Mouse (Mus musculus) layer of hippocampus, postnatal 14 days (tissue): ENCODE data around the gene Eaf1. TPM values are rescaled to one million over a fixed set of nuclear protein-coding genes. Genes with fewer than 3 reads are reported as not detected.
"Not testable (repeated sequence)": the region's sequence is repeated elsewhere in the genome, so short reads cannot be mapped to it uniquely, and the experiment has no call there.

Experiments used
- DNase-seq, 2 experiments: peaks; one replicate each; pipeline ENCODE4 v3.0.0; 2021 to 2022; ENCODE audit warnings: low spot score in 2 of 2, mixed read lengths in 1 of 2
- long read RNA-seq, 2 experiments: library from polyadenylated mRNA; stranded (forward); transcript quantifications; one replicate each; pipeline ENCODE4 v2.0.0; 2021
- total RNA-seq, 2 experiments: library from RNA; stranded (reverse); gene quantifications; 2 replicates each; pipeline ENCODE4 v1.2.3; 2021

The Eaf1 gene
- 10 to 100 TPM; 12.6 to 13.0 TPM for total RNA-seq
- long read RNA-seq, experiment 1, full-length matches to known transcripts = 11 of 12 reads
- long read RNA-seq, experiment 1, partial matches to known transcripts = 1 of 12 reads
- long read RNA-seq, experiment 1, other reads (novel, unspliced or antisense) = 0 of 12 reads
- long read RNA-seq, experiment 2, full-length matches to known transcripts = 14 of 20 reads
- long read RNA-seq, experiment 2, partial matches to known transcripts = 4 of 20 reads
- long read RNA-seq, experiment 2, other reads (novel, unspliced or antisense) = 2 of 20 reads

DNA sequence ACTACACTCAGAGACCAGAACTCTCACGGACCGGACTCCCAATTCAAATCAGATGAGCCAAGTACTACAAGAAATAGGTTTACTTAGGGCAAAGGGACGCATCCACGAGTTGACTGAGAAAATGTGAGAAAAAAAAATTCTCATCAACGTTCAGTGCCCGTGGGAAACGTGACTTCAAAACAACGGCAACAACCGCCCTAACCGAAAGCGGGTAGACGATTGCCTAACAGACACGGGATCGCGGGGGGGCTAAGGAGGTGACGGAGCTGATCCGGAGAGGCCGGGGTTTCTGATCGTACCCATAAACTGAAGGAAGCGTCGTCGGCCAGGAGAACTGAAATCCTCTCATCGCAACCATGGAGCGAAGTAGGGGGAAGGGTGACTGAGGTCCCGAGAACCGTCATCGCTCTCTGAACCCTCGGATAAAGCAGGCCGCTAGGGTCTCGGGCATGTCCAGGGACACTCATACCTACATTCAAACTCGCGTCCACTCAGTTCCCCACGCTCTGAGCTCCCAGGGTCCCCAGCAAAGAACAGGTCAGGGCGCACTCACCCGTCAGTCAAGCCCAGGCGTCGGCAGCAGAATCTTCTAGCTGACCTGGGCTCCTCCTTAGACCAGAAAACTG lies at the start of gene Eaf1:
Eaf1 (plus strand) TSS at position 51 of the 626 bp plus-strand sequence.
- no peak for DNase-seq

DNA sequence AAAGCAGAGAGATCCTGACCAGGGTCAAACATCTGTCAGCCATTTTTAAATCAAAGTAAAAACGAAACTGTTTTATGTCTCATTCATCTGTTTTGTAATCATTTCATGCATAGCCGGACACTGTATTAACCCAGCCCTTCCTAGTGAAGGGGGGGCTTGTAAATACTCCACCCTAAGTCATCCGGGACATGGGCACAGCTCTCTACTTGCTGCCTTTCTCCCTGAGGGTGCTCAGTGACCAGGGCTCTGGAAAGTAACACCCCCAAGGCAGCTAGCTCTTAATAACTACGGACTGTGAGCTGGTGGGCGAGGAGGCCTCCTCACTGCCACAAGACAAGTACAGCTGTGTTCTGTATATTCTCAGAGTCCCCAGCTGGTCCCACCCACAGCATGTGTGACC lies 45.2 kb upstream of the Eaf1 start:
- DNase-seq = no peak

DNA sequence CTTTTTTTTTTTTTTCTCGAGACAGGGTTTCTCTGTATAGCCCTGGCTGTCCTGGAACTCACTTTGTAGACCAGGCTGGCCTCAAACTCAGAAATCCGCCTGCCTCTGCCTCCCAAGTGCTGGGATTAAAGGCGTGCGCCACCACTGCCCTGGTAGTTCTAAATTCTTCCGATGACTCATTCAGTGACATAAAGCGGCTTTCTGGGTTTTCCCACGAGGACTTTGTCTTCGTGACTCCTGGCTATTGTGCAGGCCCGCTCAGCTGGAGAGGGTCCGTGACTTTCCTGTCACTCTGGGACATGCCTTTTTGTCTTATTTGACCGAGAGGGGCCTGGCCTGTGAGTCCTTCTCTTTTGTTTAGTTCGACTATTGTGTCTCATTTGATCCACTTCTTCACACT lies 40.3 kb upstream of the Eaf1 start:
- DNase-seq = not testable (repeated sequence)

DNA sequence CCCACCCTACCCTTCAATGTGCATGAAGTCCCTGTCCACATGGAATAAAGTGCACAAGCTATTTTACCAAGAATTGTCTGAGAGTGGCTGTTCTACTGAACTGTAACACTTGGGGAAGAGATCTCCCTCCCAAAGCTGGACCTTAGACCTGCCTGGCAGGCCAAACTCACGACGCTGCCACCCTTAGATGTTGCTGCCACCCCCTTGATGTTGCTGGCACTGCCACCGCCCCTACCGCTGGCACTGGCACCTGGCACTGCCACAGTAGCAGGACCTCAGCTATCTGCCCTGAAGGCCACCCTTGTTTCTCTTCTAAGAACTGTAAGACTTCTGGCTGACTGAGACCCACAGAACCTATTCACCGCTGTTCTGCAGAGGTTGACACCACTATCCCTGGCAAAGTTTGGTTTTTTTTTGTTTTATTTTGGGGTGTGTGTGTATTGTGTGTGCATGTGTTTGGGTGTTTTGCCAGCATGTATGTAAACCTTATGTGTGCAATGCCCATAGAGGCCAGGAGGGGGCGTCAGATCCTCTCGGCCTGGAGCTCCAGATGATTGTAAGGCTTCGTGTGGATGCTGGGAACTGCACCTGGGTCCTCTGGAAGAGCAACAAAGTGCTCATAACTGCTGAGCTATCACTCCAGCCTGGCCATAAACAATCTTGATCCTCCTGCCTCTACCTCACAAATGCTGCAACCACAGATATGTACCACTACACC lies 39.2 kb upstream of the Eaf1 start:
- no peak for DNase-seq

DNA sequence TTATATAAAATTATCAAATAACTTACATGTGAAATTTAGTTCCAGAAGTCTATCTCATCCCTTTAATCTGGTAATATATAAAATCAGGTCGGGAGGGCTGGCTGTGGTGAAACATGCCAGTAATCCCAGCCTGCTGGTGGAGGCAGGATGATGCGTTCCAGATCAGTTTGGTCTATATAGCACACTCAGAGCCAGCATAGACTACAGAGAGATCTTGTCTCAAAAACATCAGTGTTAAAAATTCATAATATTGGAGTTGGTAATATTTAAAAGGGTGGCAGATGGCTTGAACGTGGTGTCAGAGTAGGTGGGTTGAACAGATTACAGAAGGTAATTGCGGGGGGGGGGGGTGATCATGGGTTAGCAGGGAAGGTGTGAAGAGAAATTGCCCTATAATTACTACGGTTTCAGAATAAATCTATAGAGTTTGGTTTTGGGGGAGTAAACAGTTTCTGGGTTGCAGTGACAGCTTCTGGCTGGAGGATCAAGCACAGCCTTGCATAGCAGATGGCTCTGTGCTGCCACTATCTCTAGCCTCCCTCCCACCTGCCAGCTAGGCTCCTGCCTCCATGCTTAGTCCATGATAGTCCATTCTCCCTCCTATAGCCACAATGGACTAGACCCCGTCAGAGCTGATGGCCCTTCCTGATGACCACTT lies 38.0 kb upstream of the Eaf1 start:
- peak in 1 of 2 experiments; percentile 57 for DNase-seq

DNA sequence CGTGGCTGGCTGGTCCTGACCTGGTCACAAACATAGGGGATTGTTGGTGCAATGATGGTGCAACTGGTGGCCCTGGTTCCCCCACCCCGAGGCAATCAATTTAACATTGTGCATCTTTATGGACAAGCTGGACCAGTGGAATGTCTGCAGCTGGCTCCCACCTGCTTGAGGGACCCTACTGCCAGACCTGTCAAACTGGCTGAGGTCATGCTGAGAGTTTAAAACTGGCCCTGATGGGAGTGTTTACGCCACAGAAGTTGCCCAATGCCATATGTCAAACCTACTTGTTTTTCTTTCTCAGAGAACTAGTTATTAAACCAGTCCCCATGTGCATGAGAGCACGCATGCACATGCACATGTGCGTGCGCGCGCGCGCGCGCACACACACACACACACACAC lies 36.2 kb upstream of the Eaf1 start:
- no peak for DNase-seq

DNA sequence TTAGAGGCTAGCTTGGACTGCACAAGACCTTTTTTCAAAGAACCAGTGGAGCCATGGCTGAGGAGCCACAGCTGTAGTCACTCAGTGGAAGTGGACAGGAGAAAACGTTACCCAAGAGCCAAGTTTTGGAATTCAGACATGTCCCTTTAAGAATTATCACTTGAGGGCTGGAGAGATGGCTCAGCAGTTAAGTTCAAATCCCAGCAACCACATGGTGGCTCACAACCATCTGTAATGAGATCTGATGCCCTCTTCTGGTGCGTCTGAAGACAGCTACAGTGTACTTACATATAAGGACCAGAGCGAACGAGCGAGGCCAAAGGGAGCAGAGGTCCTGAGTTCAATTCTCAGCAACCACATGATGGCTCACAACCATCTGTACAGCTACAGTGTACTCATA lies 32.0 kb upstream of the Eaf1 start:
- DNase-seq = not testable (repeated sequence)

DNA sequence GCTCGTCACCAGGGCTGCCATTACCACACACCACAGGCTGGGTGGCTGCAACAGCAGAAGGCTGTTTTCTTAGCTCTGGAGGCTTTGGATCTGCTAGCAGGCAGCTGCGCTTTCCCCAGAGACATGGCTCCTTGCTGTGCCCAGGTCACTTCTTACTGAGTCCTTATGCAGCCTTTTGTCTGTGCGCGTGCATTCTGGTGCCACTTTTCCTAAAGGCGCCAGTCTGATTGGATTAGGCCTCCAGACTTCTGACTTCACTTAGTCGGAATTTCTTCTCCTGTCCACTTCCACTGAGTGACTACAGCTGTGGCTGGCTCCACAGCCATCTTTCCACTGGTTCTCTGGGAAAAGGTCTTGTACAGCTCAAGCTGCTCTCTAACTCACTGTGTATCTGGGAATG lies 31.3 kb upstream of the Eaf1 start:
- no peak for DNase-seq

DNA sequence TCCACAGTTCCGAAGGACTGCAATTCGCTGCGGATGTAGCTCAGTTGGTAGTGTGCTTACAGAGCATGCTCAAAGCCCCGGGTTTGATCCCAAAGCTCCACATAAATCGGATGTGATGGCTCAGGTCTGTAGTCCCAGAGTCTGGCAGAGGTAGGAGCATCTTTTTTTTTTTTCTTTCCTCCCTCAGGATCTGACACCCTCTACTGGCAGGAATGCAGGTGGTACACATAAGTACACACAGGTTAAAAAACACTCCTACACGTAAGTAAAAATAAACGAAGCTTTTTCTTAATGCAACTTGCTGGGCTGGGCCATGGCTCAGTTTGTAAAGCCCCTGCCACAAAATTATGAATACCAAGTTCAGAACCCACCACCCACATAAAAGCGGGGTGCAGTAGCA lies 30.0 kb upstream of the Eaf1 start:
- no peak for DNase-seq

DNA sequence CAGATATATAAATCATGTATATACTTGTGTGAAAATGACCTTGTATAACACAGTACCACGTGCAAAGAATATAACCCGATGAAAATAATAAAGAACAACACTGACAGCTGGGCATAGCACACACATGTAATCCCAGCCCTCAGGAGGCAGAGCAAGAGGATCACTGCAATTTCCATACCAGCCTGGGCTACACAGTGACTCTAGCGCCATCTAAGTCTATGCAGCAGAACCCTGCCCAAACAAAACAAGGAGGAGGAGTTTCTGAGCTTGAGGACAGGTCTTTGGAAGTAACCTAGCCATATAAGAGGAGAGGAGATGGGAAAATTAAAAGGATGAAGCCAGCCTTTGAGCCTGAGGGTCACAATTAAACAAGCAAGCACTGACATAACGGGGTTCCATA lies 24.5 kb upstream of the Eaf1 start:
- DNase-seq = no peak

DNA sequence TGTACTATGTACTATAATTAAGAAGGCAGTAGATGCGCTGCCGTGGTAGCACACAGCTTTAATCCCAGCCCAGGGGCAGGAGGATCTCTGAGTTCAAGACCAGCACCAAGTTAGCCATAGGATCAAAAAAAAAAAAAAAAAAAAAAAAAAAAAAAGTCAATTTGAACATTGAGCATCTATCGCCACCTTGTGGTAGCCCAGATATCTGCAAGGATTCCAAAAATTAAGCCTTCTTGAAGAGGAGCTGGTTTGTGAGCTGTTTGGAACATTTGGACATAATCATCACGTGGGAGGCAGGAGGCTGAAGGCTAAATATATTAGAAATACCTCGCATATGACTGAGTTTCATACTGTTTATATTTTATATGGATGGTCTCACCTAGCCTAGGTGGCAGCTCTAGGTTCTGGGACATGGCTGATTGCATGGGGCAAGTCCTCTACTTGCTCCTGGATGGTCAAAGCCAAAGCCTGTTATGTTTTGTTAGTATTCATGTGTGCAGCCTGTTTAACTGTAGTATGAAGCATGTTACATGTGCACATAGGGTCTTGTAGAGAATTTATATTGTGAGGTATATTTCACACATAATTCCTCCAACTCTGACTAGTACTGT lies 21.6 kb upstream of the Eaf1 start:
- peak; percentile 61 to 78 for DNase-seq

DNA sequence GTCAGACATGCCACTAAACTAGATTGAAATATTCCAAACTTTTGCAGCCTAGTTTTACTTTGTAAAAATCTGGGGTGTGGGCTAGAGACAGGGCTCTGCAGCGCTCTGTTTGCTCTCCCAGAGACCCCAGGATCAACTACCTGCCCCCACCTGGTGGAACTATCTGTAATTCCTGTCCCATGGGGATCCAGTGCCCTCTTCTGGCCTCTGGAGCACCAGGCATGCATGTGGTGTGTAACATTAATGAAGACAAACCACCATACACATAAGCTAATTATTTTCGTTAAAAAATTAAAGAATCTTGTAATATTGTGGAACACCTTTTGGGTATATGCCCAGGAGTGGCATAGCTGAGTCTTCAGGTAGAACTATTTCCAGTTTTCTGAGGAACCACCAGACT lies 20.9 kb upstream of the Eaf1 start:
- no peak for DNase-seq

DNA sequence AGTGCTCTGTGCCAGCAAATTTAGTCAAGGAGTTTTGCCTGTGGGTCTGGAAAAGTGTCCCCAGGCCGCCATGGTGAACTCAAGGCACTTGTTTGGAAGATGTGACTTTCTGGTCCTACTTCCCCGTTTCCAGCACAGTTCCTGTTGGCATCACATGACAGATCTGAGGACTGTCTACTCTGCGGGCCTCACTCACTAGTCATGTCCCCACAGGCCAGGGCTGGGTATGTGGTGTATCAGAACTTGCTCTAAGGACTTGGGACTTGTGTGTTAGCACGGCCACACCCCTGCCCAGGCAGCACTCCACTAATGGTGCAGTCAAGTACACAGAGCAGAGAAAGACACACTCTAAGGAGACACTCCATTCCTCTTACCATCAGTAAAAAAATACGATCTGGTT lies 11.8 kb upstream of the Eaf1 start:
- DNase-seq = no peak

DNA sequence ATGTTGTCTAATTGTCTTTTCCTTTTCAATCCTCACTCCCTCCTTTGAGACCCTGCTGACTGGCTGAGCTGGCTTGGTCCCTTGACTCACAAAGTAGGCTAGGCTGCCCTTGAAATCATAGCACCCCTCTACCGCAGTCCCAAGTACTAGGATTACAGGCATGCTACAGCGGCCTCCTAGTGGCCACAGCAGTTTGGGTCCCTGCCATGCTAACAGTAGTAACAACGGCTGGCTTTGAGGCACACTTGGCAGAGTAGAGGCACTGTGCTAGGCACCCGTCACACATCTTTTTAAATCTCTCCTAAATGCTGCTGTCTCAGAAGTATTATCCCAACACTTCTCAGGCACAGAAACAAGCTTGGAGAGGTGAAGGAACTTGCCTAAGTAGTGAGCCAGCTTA lies 7.7 kb upstream of the Eaf1 start:
- DNase-seq = no peak

DNA sequence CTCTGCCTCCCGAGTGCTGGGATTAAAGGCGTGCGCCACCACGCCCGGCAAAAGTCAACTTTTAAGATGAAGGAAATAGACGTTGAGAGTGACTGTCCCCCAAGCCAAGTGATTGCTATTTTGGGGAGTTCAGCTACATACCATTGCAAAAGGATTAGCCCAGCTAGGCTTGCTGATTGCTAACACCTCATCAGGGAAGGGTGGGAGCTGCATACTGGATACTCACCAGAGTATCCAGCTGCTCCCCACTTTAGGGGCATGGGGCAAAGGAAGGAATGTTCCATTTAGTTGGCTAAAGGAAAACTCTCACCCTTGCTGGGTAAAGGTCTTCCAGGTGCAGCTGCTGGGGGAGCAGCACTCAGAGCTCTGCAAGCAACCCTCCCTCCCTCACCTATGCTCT lies 6.1 kb upstream of the Eaf1 start:
- no peak for DNase-seq

DNA sequence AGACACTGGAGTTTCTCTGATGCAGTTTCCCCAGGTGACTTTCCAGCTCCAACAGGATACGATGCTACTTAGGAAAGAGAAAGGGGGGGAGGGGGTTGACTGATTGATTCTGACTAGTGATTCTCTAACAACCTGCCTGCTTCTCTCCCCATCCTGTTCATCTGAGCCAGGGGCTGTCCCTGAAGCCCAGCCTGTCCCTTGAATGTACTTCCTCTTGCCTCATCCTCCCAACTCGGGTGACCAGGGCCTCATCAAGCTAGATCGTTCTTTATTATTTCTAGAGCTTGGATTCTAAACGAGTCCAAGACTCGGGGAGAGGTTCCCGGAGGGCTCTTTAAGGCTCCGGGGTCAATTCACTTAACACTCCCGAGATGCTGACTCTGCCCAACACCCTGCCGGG lies 298 bp upstream of the Eaf1 start:
- DNase-seq = no peak

DNA sequence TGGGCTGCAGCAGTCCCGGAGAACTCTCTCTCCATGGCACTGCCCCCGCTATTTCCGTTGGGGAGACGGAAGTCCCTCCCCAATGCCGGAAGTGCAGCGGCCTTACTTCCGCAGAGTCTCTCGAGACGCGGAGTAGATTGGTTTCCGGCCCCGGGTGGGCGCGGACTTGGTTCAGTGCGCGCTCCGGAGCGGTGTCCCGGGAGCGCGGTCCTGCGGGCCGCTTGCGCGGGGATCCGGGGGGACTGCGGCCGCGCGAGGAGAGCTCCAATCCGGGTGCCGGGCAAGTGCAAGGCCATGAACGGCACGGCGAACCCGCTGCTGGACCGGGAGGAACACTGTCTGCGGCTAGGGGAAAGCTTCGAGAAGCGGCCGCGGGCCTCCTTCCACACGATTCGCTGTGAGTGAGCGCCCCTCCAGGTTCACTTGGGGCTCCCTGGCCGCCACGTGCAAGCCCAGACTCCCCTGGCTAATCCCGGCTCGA lies 816 bp downstream of the Eaf1 start, which contains the start of gene Mettl6:
Mettl6 (minus strand) TSS at position 66 of the 481 bp plus-strand sequence.
- peak; percentile 85 to 92 for DNase-seq

DNA sequence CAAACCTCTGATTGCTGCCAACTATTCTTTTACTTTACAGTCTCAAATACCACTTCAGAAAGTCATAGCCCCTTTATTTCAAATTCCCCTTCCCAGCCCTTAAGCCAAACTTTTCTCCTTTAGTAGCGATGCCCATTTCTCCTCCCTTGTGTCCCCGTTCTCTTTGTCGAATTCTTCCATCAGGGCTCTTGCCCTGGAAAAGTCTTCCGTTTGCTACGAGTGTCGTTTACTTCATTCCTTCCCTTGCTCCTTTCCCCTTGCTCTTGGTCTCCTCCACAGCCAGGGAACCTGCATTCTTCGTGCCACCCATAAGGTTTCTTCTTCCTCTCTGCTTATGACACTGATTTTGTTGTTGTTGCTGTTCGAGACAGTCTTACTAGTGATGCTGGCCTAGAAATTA lies 1.3 kb downstream of the Eaf1 start:
- no peak for DNase-seq

DNA sequence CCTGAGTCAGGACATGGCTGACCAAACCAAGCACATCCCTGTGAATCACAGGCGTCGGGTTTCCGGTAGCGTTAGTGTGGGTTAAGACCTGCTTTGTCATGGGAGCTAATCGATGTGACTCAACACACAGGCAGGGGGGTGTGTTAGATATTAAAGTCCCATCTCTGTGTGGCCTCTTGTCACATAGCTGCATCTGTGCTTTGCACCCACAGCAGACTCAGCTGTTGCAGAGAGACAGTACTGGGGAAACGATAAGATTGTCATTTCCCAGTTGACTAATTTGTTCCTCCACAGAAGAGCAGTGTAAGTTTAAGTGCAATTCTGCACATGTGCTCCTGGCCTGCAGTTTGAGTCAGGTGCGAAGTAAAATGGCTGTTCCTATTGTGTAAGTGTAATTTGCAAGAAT lies 2.0 kb downstream of the Eaf1 start:
- no peak for DNase-seq

DNA sequence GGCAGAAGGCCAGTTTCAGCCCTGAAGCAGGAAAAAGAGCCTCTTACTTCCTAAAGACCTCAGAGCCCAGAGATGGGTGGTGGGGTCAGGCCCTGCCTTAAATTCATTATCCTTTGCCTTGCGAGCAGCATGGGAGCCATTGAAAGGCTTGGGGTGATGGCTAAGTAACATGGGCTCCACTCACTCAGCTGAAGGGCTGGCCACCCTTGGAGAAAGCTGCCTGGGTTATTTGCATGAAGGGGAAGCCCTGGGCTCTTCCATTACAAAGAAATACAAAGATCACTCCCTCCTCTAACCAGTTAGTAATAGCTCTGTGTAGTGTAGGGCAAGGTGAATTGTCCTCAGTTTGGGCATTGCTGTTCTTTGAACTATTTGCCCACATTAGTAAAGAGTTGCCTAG lies 5.3 kb downstream of the Eaf1 start:
- DNase-seq = no peak

DNA sequence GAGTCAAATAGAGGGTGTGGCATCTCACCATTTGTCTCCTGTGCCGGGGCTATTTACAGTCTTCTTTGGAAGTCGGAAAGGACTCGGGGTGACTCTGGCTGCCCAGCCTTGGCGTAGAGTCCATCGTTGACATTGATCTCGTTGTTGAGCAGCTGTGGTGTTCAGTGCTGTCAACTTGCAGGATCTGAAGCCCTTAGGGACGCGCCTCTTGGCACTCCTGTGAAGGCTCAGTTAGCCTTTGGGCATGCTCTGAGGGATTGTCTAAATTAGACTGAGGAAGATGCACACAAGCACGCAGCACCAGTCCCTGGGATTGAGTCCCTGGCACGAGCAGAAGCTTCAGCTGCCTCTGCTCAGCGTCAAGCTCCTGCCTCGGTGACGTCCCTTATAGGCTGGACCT lies 9.2 kb downstream of the Eaf1 start:
- DNase-seq = no peak
